Mouse (Mus musculus) heart, postnatal 0 days (tissue): ENCODE measurements around the gene Ap3s2. TPM values are rescaled to one million over a fixed set of nuclear protein-coding genes. Genes with fewer than 3 reads are reported as not detected.

ENCODE experiments used
- ATAC-seq: fragments of 200-750 bp; cut with Nextera tagmentation; 2 replicates; pipeline ENCODE4 v1.8.0; 2017; ENCODE audit warnings: low read depth, moderate number of reproducible peaks, moderate library complexity; ENCODE audit not compliant: insufficient read depth
- DNase-seq: peaks from one replicate; pipeline ENCODE4 v3.0.0-alpha.2; 2016; ENCODE audit warnings: low spot score
- H3K27ac ChIP-seq: fragments of 300-500 bp; sonication (generic); 2 replicates; pipeline ENCODE4 v1.5.1; 2014; ENCODE audit warnings: low read depth, mild to moderate bottlenecking
- H3K27me3 ChIP-seq: fragments of 300-500 bp; sonication (generic); 2 replicates; pipeline ENCODE4 v1.6.1; 2014; ENCODE audit warnings: low read length, mixed read lengths; ENCODE audit not compliant: control insufficient read depth, insufficient read depth
- H3K36me3 ChIP-seq: fragments of 300-500 bp; sonication (generic); replicated peaks from 2 replicates; pipeline ENCODE4 v1.6.1; 2014; ENCODE audit warnings: low read length, mixed read lengths; ENCODE audit not compliant: control insufficient read depth, insufficient read depth
- H3K4me1 ChIP-seq: fragments of 300-500 bp; sonication (generic); 2 replicates; pipeline ENCODE4 v1.6.1; 2014; ENCODE audit warnings: antibody characterized with exemption; ENCODE audit not compliant: control insufficient read depth, insufficient read depth
- H3K4me2 ChIP-seq: fragments of 300-500 bp; sonication (generic); 2 replicates; pipeline ENCODE4 v1.6.1; 2014; ENCODE audit warnings: low read depth, mild to moderate bottlenecking, low read length, moderate library complexity
- H3K4me3 ChIP-seq: fragments of 300-500 bp; sonication (generic); 2 replicates; pipeline ENCODE4 v1.5.1; 2014; ENCODE audit warnings: low read depth, low read length
- H3K9ac ChIP-seq: fragments of 300-500 bp; sonication (generic); replicated peaks from 2 replicates; pipeline ENCODE4 v1.6.1; 2014; ENCODE audit warnings: low read depth, low read length, mixed read lengths
- H3K9me3 ChIP-seq: fragments of 300-500 bp; sonication (generic); replicated peaks from 2 replicates; pipeline ENCODE4 v1.6.1; 2016; ENCODE audit warnings: low read length; ENCODE audit not compliant: control insufficient read depth
- CTCF ChIP-seq: IDR thresholded peaks from 2 replicates; pipeline ENCODE4 v1.5.1; 2016; ENCODE audit warnings: antibody characterized with exemption, control low read depth, low read depth
- EP300 ChIP-seq: IDR thresholded peaks from 2 replicates; pipeline ENCODE4 v1.6.1; 2016; ENCODE audit warnings: antibody characterized with exemption, low read depth
- WGBS: fragments of 180-500 bp; shearing (Covaris S2); extraction: QIAGEN DNeasy Blood & Tissue Kit; methylation state at CpG from one replicate; pipeline ENCODE4 v1.1.7; 2014; 5-methylcytosine and 5-hydroxymethylcytosine counted together
- polyA plus RNA-seq: library from polyadenylated mRNA; unstranded; fragments of >200 nt; fragmentation: Nextera tagmentation; extraction: Ambion mirVana; gene quantifications from 2 replicates; pipeline ENCODE4 v1.2.1, GENCODE M21; 2015
- total RNA-seq: library from RNA; depleted of rRNA; stranded (reverse); fragments of >200 nt; gene quantifications from 2 replicates; pipeline ENCODE4 v1.2.3, GENCODE M21; 2014; ENCODE audit warnings: low replicate concordance

Ap3s2 gene
- total and polyA plus RNA-seq, 2 experiments from 2014 or later = 9.8 to 21.5 TPM

GRCm38 (mm10) chr7:79895225-79895624 lies 25.2 kb downstream of the Ap3s2 start:
- WGBS = 78% methylated on average over 3 of the region's 3 CpGs
- no peak for DNase-seq

GRCm38 (mm10) chr7:79894790-79895189 lies 25.7 kb downstream of the Ap3s2 start:
- no peak overlapping the region for H3K9ac ChIP-seq
- ATAC-seq (no peak), DNase-seq (no peak)
- no peak overlapping the region for H3K4me2 ChIP-seq
- H3K9me3 ChIP-seq = no peaks in the 10 kb centered on the region
- peaks cover 10% of the 10 kb centered on the region for H3K4me1 ChIP-seq
- WGBS = 95% methylated on average over 1 of the region's 1 CpGs
- H3K4me3 ChIP-seq = no peak overlapping the region
- no peaks in the 10 kb centered on the region for H3K27me3 ChIP-seq
- no peak overlapping the region for H3K27ac ChIP-seq
- TF ChIP-seq CTCF = no peak
- TF ChIP-seq EP300 = no peak
- H3K36me3 ChIP-seq = peaks cover 14% of the 10 kb centered on the region; the same call in 1 of the 2 replicates

More at GRCm38 (mm10) chr7:79895225-79895624, 25.2 kb downstream of the Ap3s2 start:
- no peak for ATAC-seq
- no peak overlapping the region for H3K27ac ChIP-seq
- H3K9ac ChIP-seq = no peak overlapping the region
- H3K9me3 ChIP-seq = no peaks in the 10 kb centered on the region
- no peak overlapping the region for H3K4me3 ChIP-seq
- no peaks in the 10 kb centered on the region for H3K27me3 ChIP-seq
- H3K36me3 ChIP-seq = peaks cover 14% of the 10 kb centered on the region
- TF ChIP-seq CTCF = no peak
- no peak for TF ChIP-seq EP300
- H3K4me2 ChIP-seq = no peak overlapping the region
- peaks cover 10% of the 10 kb centered on the region for H3K4me1 ChIP-seq

GRCm38 (mm10) chr7:79892576-79893428 lies 27.6 kb downstream of the Ap3s2 start:
- Histone ChIP-seq H3K4me1 (peaks cover 10% of the 10 kb centered on the region), H3K9ac (no peak overlapping the region), H3K27me3 (no peaks in the 10 kb centered on the region), H3K27ac (no peak overlapping the region), H3K36me3 (peaks cover 14% of the 10 kb centered on the region; the same call in 1 of the 2 replicates), H3K9me3 (no peaks in the 10 kb centered on the region), H3K4me3 (no peak overlapping the region), H3K4me2 (no peak overlapping the region)
- DNase-seq (peak; percentile 13), ATAC-seq (no peak)
- WGBS = 49% methylated on average over 6 of the region's 6 CpGs
- TF ChIP-seq EP300 (no peak), CTCF (no peak)

GRCm38 (mm10) chr7:79890436-79891221 lies 29.8 kb downstream of the Ap3s2 start:
- DNase-seq = no peak
- Histone ChIP-seq H3K27me3 (no peaks in the 10 kb centered on the region), H3K4me3 (no peak overlapping the region), H3K36me3 (peaks cover 7% of the 10 kb centered on the region; the same call in 1 of the 2 replicates), H3K27ac (no peak overlapping the region), H3K4me1 (peaks cover 10% of the 10 kb centered on the region), H3K9ac (no peak overlapping the region), H3K9me3 (no peaks in the 10 kb centered on the region), H3K4me2 (no peak overlapping the region)
- no peak for TF ChIP-seq EP300
- TF ChIP-seq CTCF = no peak
- ATAC-seq = no peak
- 71% methylated on average over 15 of the region's 15 CpGs for WGBS

GRCm38 (mm10) chr7:79888603-79889002 lies 31.8 kb downstream of the Ap3s2 start:
- TF ChIP-seq EP300 = no peak
- no peak overlapping the region for H3K4me2 ChIP-seq
- ATAC-seq = no peak

More at GRCm38 (mm10) chr7:79888603-79889002, 31.8 kb downstream of the Ap3s2 start:
- no peak overlapping the region for H3K4me3 ChIP-seq
- no peak overlapping the region for H3K9ac ChIP-seq
- H3K4me1 ChIP-seq = peaks cover 10% of the 10 kb centered on the region
- no peak for DNase-seq
- no peaks in the 10 kb centered on the region for H3K27me3 ChIP-seq
- H3K36me3 ChIP-seq = no peaks in the 10 kb centered on the region
- H3K9me3 ChIP-seq = no peaks in the 10 kb centered on the region
- no peak overlapping the region for H3K27ac ChIP-seq
- 87% methylated on average over 9 of the region's 9 CpGs for WGBS
